Mouse (Mus musculus): Measurements from ENCODE around the gene Spen. TPM values are rescaled to one million over a fixed set of nuclear protein-coding genes. Genes with fewer than 3 reads are reported as not detected.
"Not testable (repeated sequence)": the region's sequence is repeated elsewhere in the genome, so short reads cannot be mapped to it uniquely, and the experiment has no call there.

Gene Spen
- total RNA-seq, 2 experiments from 2014 or later = 49.4 to 53.7 TPM

DNA sequence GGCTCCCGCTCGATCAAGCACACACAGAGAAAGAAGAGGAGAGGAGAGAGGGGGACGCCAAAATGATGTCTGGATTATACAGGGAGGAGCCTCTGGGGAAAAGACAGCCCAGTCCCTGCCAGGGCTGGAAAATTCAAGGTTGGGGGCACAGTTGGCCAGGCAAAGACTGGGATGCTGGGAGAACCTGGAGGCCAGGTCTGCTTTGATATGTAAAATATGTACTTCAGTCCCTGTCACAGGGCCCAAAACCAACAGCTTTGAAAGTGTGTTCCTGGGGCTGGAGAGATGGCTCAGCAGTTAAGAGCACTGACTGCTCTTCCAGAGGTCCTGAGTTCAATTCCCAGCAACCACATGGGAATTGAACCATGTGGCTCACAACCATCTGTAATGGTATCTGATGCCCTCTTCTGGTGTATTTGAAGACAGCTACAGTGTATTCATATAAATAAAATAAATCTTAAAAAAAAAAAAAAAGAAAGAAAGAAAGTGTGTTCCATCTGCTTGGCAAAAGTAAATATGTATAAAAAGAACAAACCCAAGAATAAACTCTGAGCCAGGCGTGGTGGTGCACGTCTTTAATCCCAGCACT lies 23.0 kb upstream of the Spen start:
- not testable (repeated sequence) for DNase-seq (ENCODE audit: low spot score in 2 of 2)

- DNase-seq (ENCODE audit: low spot score in 2 of 2) = peak; percentile 80 to 82
Observed at GRCm38 (mm10) chr4:141559898-141560263, 21.5 kb upstream of the Spen start.

- peak; percentile 59 to 66 for DNase-seq (ENCODE audit: low spot score in 2 of 2)
Observed at GRCm38 (mm10) chr4:141559131-141559897, 20.9 kb upstream of the Spen start.

DNA sequence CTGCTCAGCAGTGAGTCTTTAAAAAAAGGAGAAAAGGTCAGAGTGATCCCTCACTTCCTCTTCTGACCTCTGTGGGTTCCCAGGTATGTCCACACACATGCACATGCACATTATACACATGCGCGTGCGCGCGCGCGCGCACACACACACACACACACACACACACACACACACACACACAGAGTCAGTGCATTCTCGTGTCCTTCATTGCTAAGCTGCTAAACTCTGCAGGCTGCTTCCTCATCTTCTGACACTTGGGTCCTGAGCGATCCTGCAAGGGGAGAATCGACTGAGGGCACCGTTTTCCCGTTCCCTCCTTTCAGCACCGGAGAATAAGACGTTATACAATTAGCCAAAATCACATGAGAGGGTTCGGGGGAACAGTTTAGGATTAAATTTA lies 20.3 kb upstream of the Spen start:
- no peak for DNase-seq (ENCODE audit: low spot score in 2 of 2)

DNA sequence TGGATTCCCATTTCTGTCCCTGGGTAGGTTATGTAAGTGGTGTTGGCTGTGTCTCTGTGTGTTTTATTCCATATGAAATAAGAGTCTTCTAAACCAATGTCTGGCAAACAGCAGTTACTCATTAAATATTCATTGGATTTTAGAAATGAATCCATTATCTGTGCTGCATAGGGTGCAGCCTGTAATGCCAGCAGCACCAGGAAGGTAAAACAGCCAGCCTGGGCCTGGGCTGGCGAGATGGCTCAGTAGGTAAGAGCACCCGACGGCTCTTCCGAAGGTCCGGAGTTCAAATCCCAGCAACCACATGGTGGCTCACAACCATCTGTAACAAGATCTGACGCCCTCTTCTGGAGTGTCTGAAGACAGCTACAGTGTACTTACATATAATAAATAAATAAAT lies 17.8 kb upstream of the Spen start:
- DNase-seq (ENCODE audit: low spot score in 2 of 2) = not testable (repeated sequence)

DNA sequence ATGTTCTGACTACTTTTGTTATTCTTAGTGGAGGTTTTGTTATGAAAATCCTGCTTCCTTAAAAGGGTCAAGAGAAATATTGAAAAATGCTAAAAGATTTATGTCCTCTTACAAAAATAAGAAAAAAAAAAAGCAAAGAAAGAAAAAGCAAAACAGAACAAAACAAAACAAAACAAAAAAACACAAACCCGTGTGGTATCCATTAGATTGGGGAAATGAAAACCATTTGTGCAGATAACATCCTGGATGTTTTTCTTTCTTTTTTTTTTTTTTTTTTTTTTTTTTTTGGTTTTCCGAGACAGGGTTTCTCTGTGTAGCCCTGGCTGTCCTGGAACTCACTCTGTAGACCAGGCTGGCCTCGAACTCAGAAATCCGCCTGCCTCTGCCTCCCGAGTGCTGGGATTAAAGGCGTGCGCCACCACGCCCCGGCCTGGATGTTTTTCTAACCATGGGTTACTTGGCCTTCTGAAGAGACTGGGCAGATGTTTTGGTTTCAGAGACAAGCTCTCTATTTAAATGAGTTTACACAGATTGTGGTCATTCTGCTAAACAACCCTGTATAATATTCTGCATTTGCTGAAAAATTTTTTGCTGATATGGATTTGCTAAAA lies 16.0 kb upstream of the Spen start:
- not testable (repeated sequence) for DNase-seq (ENCODE audit: low spot score in 2 of 2)

DNA sequence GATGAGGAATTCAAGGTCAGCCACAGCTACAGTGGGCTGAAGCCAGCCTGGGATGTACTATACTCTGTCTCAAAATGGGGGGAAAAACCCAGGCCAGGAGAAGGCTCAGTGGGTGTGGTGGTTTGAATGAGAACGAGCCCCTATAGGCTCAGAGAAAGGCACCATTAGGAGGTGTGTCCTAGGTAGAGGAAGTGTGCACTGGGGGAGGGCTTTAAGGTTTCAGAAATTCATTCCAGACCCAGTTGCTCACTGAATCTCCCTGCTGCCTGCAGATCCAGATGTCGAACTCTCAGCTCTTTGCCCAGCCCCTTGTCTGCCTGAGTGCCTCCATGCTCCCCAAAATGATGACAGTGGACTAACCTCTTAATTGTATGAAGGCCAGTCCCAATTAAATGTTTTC lies 14.1 kb upstream of the Spen start:
- DNase-seq (ENCODE audit: low spot score in 2 of 2) = no peak

DNA sequence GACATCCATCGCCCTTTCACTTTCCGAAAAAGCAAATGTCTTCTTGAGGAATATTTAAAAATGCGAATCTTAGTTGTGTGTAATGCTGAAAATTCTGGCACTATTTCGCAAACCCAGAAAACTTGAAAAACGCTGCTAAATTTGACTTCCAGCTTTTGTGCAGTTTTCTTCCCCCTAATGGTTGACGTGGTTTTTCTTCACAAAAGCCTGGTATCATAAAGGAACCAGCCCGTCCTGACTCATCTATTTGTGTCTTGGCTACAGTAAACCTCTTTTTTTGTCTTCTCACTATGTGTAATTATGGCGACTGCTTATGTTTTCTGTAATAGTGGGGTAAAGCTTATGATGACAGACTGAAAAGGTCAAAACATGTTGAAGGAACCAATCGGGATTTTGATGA lies 8.9 kb upstream of the Spen start:
- no peak for DNase-seq (ENCODE audit: low spot score in 2 of 2)

DNA sequence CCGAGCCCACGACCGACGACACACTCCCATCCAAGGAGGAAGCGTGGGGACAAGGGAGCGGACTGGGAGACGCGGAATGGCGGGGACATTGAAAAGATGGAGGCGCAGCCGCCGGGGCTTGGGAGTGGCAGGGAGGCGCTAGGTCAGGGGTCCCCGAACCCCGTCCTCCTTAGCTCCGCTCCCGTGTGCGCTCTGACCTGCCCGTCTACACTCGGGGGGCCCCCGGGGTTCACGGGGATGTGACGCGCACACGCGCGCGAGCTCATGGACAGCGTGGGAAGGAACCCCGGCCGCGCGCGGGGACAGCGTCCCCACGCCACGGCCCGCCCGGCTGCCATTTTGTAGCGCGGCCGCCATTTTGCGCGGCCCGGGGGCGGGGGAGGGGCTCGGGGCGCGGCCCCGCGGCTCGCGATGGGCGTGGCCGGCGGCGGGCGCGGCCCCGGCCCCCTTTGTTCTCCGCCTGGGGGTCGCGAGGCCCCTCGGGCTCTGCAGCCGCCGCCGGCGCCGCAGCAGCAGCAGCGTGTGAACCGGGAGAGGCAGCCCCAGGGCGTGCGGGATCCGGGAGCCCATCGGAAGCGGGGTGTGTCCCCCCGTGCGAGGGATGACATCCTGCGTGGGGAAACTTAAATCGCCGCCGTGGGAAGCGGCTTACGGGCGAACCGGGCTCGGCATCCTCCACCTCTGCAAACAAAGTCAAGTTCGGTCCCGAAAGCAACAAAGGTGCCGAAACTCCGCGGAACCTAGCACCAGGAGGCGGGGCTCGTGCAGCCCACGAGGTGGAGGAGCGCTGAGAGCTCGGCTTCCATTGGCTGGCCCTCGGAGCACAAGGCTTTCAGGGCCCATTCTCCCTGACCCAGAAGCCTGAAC lies 8.2 kb upstream of the Spen start:
- DNase-seq (ENCODE audit: low spot score in 2 of 2) = peak; percentile 75 to 77

DNA sequence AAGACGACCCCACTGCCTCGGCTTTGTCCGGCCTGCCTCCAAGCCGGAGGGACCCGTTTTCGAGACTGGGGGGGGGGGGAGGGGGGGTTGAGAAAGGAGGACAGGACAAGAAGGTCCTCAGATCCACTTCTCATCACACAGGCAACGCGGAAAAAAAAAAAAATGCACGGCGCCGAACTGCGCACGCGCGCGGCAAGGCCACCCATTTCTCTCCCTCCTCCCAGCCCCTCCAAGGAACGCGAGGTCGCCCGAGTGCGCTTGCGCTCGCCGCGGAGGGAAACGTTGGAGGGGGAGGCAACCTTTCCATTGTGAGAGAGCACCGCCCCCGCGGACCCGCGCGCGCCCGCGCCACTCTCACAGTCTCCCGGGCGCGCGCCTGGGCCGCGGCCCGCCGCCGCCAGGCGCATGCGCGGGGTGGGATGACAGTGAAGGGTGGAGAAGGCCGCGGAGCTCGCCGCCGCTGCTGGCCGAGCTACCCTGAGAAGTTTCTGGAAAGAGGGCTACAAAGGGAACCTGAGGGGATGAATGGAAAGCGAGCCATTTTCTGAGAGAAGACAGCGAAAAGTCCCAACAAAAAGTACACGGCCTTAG lies 7.4 kb upstream of the Spen start:
- peak; percentile 98 to 99 for DNase-seq (ENCODE audit: low spot score in 2 of 2)

DNA sequence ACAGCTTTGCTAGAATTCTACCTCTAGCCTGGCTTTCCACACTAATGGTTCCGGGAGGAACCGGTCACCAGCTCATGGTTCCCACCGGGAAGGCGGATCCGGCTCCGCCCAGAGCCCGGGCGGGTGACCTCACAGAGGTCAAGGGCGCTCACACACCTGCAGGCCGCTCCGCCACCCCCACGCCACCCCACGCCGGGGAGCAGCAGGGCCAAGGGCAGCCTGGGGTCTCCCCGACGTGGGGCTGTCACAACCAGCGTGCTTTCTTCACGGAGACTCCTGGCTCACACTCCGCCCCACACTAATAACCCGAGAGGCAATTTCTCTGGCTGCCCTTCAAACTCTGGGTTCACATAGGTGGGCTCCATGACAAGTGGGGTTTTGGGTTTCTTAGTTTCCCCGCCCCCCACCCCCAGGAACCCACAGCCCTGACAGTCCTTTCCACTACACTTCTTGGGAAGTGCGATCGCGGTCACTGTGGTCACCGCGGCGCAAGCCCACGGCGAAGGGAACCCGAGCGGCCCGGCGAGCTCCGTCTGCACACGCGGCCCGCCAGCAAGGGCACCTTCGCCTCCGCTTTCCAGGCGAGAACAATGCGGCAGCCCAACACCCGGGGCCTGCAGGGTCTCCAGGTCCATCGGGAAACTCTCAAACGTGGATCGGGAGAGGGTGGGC lies 6.8 kb upstream of the Spen start:
- peak; percentile 80 to 82 for DNase-seq (ENCODE audit: low spot score in 2 of 2)

GRCm38 (mm10) chr4:141544536-141544935 lies 6.1 kb upstream of the Spen start:
- DNase-seq (ENCODE audit: low spot score in 2 of 2) = no peak

DNA sequence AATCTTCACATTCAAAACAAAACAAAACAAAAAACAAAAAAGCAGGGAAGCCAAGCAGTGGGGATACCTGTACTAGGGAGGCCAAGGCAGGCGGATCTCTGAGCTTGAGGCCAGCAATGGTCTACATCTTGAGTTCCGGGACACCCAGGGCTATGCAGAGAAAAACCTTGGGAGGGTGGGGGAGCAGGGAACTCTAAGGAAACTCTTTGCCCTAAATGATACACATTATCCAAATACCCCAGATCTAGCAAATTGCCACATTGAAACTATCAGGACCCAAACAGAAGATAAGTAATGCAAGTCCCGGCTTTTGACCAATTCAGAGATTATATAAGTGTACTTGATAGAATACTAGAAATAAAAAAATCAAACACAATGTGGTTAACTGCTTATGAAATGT lies 5.2 kb upstream of the Spen start:
- no peak for DNase-seq (ENCODE audit: low spot score in 2 of 2)

DNA sequence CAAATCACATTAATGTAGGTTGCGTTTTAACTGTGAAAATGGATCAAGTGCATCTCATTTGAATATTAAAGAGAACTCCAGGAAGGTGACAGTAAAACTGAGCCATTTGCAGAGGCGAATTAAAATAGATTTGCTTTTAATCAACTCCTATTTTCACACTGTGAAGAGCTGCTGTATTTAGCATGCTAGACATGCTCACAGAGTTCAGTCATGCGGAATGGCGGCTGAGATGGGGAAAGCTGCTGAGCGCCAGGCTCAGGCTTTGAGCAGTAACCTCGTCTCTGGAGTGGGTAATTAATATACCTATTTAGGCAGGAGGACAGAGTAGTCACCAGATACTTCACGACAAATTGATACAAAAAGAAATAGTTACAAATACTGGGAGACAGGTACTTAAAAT lies 3.5 kb upstream of the Spen start:
- DNase-seq (ENCODE audit: low spot score in 2 of 2) = no peak

GRCm38 (mm10) chr4:141540844-141541243 lies 2.4 kb upstream of the Spen start:
- DNase-seq (ENCODE audit: low spot score in 2 of 2) = no peak

DNA sequence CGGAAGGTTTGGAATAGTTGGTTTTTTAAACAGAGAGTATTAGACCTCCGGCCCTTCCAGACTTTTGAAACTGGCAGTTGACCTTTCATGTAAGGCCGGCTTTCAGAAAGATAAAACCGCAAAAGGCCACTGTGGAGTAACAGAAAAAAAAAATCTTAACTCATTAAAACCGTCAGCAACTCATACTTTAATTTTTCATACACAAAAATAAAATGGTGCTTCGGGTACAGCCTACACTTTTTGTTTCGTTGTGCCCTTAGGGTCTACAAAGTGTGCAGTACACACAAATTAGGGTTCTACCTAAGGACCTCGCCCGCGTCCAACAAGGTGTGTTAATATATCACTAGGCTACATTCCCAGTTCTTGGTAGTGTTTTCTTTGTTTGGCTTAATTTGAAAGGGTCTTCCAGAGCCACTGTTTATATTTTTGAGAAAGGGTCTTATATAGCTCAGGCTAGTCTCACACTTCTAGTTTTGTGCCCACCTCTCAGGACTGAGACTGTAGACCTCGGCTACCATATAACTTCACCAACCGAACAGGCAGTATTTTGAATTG lies 893 bp upstream of the Spen start:
- DNase-seq (ENCODE audit: low spot score in 2 of 2) = no peak

DNA sequence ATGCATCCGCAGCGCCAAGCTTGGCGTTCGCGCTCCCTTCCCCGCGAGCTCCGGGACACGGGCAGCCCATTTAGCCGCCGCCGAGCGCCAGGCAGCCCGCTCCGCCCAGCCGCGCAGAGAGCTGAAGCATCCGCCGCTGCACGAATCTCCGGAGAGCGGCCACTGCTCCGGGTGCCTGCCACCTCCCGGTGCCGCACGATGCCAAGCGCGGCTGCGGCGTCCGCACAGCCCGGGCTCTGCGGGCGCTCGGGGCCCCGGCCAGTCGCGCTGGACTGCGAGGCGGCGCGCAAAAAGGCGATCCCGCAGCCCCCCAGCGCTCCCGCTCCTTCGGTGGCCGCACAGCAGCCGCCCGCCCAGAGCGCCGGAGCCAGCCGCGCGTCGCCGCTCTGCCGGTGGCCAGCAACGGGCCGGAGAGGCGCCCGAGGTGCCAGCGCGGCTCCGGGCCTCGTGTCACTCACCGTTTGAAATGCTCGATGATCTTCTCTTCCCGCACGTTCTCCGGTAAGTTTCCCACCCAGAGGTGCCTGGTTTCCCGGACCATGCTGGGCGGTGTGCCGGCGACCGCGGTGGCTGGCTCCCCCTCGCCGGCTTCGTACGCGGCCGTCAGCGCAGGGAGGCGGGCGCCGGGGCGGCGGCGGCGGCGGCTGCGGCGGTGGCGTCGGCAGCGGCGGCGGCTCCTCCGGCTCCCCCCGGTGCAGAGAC lies 540 bp downstream of the Spen start:
- peak; percentile 53 to 62 for DNase-seq (ENCODE audit: low spot score in 2 of 2)

DNA sequence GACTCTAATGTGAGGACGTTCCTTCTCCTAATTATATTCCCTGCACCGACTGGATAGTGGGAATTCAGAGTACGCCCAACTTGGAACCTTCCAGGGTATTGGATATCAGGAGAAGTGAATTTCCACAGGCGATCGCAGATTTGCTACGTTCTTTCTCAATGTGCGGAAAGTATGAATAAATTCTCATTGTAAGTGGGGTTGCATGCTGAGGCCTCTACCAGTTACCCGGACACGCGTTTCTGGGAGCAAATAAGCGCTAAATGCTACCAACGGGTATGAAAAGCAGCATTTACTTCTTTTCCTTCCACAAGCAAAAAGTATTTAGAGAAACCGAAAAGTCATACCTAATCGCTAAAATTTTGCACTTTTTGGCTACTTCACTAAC lies 1.2 kb downstream of the Spen start:
- DNase-seq (ENCODE audit: low spot score in 2 of 2) = no peak

All from adrenal gland, adult 18-20 months (tissue).